Mouse (Mus musculus) naive thymus-derived CD4-positive, alpha-beta T cell, adult 2 months (primary cell): ENCODE data around the gene Rap1gap2.

ENCODE experiments used
- DNase-seq: peaks from one replicate; pipeline ENCODE4 v3.0.0-alpha.2; 2011; ENCODE audit warnings: low read depth

Gene Rap1gap2

GRCm38 (mm10) chr11:74574768-74575434 is 35.8 kb downstream of the Rap1gap2 start:
- DNase-seq: no peak

GRCm38 (mm10) chr11:74572459-74573061 is 38.2 kb downstream of the Rap1gap2 start:
- DNase-seq: no peak

- no peak for DNase-seq
These were observed 41.0 kb downstream of the Rap1gap2 start for GRCm38 (mm10) chr11:74569735-74570134.

GRCm38 (mm10) chr11:74568463-74568862 is 42.3 kb downstream of the Rap1gap2 start:
- DNase-seq: no peak

GRCm38 (mm10) chr11:74568004-74568403 is 42.7 kb downstream of the Rap1gap2 start:
- DNase-seq: no peak

- no peak for DNase-seq
These were observed 44.3 kb downstream of the Rap1gap2 start for GRCm38 (mm10) chr11:74566326-74566874.

- no peak for DNase-seq
These were observed 49.3 kb downstream of the Rap1gap2 start for GRCm38 (mm10) chr11:74561392-74561791.

GRCm38 (mm10) chr11:74560600-74561227 is 50.0 kb downstream of the Rap1gap2 start:
- no peak for DNase-seq

GRCm38 (mm10) chr11:74559793-74560433 is 50.8 kb downstream of the Rap1gap2 start:
- DNase-seq: no peak

- DNase-seq: no peak
These were observed 51.8 kb downstream of the Rap1gap2 start for GRCm38 (mm10) chr11:74558933-74559332.

- no peak for DNase-seq
These were observed 53.1 kb downstream of the Rap1gap2 start for GRCm38 (mm10) chr11:74557456-74558230.

GRCm38 (mm10) chr11:74555716-74556374 is 54.9 kb downstream of the Rap1gap2 start:
- peak; percentile 83 for DNase-seq

- DNase-seq: peak; percentile 40
These were observed 55.9 kb downstream of the Rap1gap2 start for GRCm38 (mm10) chr11:74554683-74555341.

- no peak for DNase-seq
These were observed 59.1 kb downstream of the Rap1gap2 start for GRCm38 (mm10) chr11:74551568-74551967.

GRCm38 (mm10) chr11:74550615-74551102 is 60.1 kb downstream of the Rap1gap2 start:
- DNase-seq: peak; percentile 39

- DNase-seq: no peak
These were observed 61.8 kb downstream of the Rap1gap2 start for GRCm38 (mm10) chr11:74548781-74549382.

GRCm38 (mm10) chr11:74546933-74547694 is 63.6 kb downstream of the Rap1gap2 start:
- DNase-seq: peak; percentile 87

GRCm38 (mm10) chr11:74546165-74546564 is 64.5 kb downstream of the Rap1gap2 start:
- peak; percentile 60 for DNase-seq

- DNase-seq: no peak
These were observed 65.2 kb downstream of the Rap1gap2 start for GRCm38 (mm10) chr11:74545560-74545959.
